Mouse (Mus musculus) ES-E14 (cell line): ENCODE data around the gene Cfap36.

Experiments used
- ZC3H11A ChIP-seq: IDR thresholded peaks from 2 replicates; pipeline ENCODE4 v1.6.1; 2012; ENCODE audit warnings: low read depth, mild to moderate bottlenecking, inconsistent platforms, low read length, borderline replicate concordance
- ZNF384 ChIP-seq: IDR thresholded peaks from 2 replicates; pipeline ENCODE4 v1.6.1; 2012; ENCODE audit warnings: low read depth, low read length, inconsistent platforms

GRCm38 (mm10) chr11:29239353-29239752 is 7.9 kb downstream of the Cfap36 start:
- TF ChIP-seq ZC3H11A (no peak), ZNF384 (no peak)
